Mouse (Mus musculus) intestine, embryonic 16.5 days (tissue): Measurements from ENCODE around the gene Mbl2. TPM values are rescaled to one million over a fixed set of nuclear protein-coding genes. Genes with fewer than 3 reads are reported as not detected.

Experiments used
- ATAC-seq: fragments of 200-750 bp; cut with Nextera tagmentation; 2 replicates; pipeline ENCODE4 v1.8.0; 2017; ENCODE audit warnings: moderate TSS enrichment, moderate library complexity
- H3K27ac ChIP-seq: fragments of 300-500 bp; sonication (generic); 2 replicates; pipeline ENCODE4 v1.5.1; 2014; ENCODE audit warnings: mild to moderate bottlenecking, low read length
- H3K27me3 ChIP-seq: fragments of 300-500 bp; sonication (generic); replicated peaks from 2 replicates; pipeline ENCODE4 v1.6.1; 2014; ENCODE audit warnings: low read length, control low read depth, mixed read lengths; ENCODE audit not compliant: control insufficient read depth, insufficient read depth
- H3K36me3 ChIP-seq: fragments of 300-500 bp; sonication (generic); 2 replicates; pipeline ENCODE4 v1.6.1; 2014; ENCODE audit warnings: low read length, control low read depth; ENCODE audit not compliant: control insufficient read depth, insufficient read depth
- H3K4me1 ChIP-seq: fragments of 300-500 bp; sonication (generic); 2 replicates; pipeline ENCODE4 v1.6.1; 2014; ENCODE audit warnings: low read length, control low read depth, mixed read lengths; ENCODE audit not compliant: control insufficient read depth, insufficient read depth
- H3K4me2 ChIP-seq: fragments of 300-500 bp; sonication (generic); 2 replicates; pipeline ENCODE4 v1.6.1; 2014; ENCODE audit warnings: low read depth, low read length, control low read depth
- H3K4me3 ChIP-seq: fragments of 300-500 bp; sonication (generic); 2 replicates; pipeline ENCODE4 v1.5.1; 2014; ENCODE audit warnings: mild to moderate bottlenecking, low read length
- H3K9ac ChIP-seq: fragments of 300-500 bp; sonication (generic); 2 replicates; pipeline ENCODE4 v1.6.1; 2014; ENCODE audit warnings: low read depth, low read length
- H3K9me3 ChIP-seq: fragments of 300-500 bp; sonication (generic); 2 replicates; pipeline ENCODE4 v1.6.1; 2016; ENCODE audit warnings: low read length, control low read depth; ENCODE audit not compliant: control insufficient read depth
- WGBS: fragments of 180-500 bp; shearing (Covaris S2); extraction: QIAGEN DNeasy Blood & Tissue Kit; methylation state at CpG from one replicate; pipeline ENCODE4 v1.1.7; 2014; 5-methylcytosine and 5-hydroxymethylcytosine counted together
- microRNA-seq: library from miRNA; unstranded; fragments of <30 nt; microRNA quantifications from one replicate; pipeline ENCODE4, GENCODE M21; 2016
- polyA plus RNA-seq: library from polyadenylated mRNA; unstranded; fragments of >200 nt; fragmentation: Nextera tagmentation; extraction: Ambion mirVana; gene quantifications from 2 replicates; pipeline ENCODE4 v1.2.1, GENCODE M21; 2015

Gene Mbl2
- polyA plus RNA-seq, 1 experiment from 2014 or later = 0.16 TPM

GRCm38 (mm10) chr19:30281125-30281524 lies 48.4 kb downstream of the Mbl2 start:
- no peak overlapping the region for H3K27ac ChIP-seq
- H3K36me3 ChIP-seq = no peaks in the 10 kb centered on the region
- no peak overlapping the region for H3K4me3 ChIP-seq
- H3K9ac ChIP-seq = no peak overlapping the region
- ATAC-seq = no peak
- WGBS = 37% methylated on average over 5 of the region's 5 CpGs
- H3K27me3 ChIP-seq = no peaks in the 10 kb centered on the region
- no peaks in the 10 kb centered on the region for H3K4me1 ChIP-seq
- no peaks in the 10 kb centered on the region for H3K9me3 ChIP-seq
- no peak overlapping the region for H3K4me2 ChIP-seq

DNA sequence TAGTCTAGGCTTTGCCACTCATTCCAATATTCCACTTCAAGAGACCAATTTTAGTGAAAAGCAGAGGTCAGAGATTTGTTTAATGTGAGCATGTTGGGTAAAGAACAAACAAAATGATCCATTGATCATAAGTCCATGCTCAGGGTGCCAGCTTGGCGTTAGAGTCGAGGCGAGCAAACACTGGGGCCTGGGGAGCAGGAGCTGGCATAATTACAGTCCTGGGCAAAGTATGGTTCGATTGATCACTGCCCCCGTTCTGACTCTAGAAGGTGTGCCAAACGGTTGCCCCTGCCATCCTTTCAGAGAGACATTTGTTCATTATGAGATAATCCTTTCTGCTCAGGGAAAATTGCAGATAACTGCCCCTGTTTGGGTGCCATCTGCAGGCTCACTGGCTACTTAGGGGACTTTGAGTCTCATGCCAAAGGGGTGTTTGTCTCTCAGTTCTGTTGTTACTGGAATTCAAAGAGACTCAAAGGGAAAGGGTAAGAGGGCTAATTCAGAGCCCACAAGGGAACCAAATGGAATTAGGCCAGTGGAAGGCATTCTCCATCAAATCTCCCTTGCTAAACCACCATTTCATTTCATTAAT lies 55.3 kb downstream of the Mbl2 start:
- no peak for ATAC-seq
- no peaks in the 10 kb centered on the region for H3K27me3 ChIP-seq
- 89% methylated on average over 6 of the region's 6 CpGs for WGBS

More for the DNA sequence above, 55.3 kb downstream of the Mbl2 start:
- H3K27ac ChIP-seq = no peak overlapping the region
- H3K9ac ChIP-seq = no peak overlapping the region
- H3K36me3 ChIP-seq = no peaks in the 10 kb centered on the region
- no peaks in the 10 kb centered on the region for H3K9me3 ChIP-seq
- no peak overlapping the region for H3K4me2 ChIP-seq
- no peaks in the 10 kb centered on the region for H3K4me1 ChIP-seq
- H3K4me3 ChIP-seq = no peak overlapping the region

Small RNAs within 50 kb of the gene (microRNA-seq; reads per million reads assigned to microRNA genes)
- gene Gm24108 = not detected

Other genes with a start within 250 kb of the Mbl2 start
- gene Trpd52l3, start 229.2 kb upstream of the Mbl2 start, polyA plus RNA-seq = not detected in 2 replicates
- gene Uhrf2, start 202.4 kb upstream of the Mbl2 start, polyA plus RNA-seq = 39.4 and 43.2 TPM in 2 replicates
- gene Gldc, start 57.5 kb upstream of the Mbl2 start, polyA plus RNA-seq = 0.75 and 1.3 TPM in 2 replicates